Mouse (Mus musculus) forebrain, embryonic 16.5 days (tissue): ENCODE measurements at regions not wholly inside any gene's neighbourhood (a gene's known extent, or its start where the extent isn't known, plus 50 kb on each side); places are given as distances from the start of the nearest gene placed in this dataset.
A peak's percentile ranks its signal among the peaks of the same experiment; 100 is the strongest.

Experiments
- ATAC-seq: fragments of 200-750 bp; cut with Nextera tagmentation; 2 replicates; pipeline ENCODE4 v1.8.0; 2017; ENCODE audit warnings: mild to moderate bottlenecking, moderate library complexity
- H3K27ac ChIP-seq: fragments of 300-500 bp; sonication (generic); 2 replicates; pipeline ENCODE4 v1.5.1; 2014; ENCODE audit warnings: low read length, control low read depth
- H3K27me3 ChIP-seq: fragments of 300-500 bp; sonication (generic); replicated peaks from 2 replicates; pipeline ENCODE4 v1.6.1; 2014; ENCODE audit warnings: low read length; ENCODE audit not compliant: control insufficient read depth, insufficient read depth
- H3K36me3 ChIP-seq: fragments of 300-500 bp; sonication (generic); 2 replicates; pipeline ENCODE4 v1.6.1; 2014; ENCODE audit not compliant: control insufficient read depth, insufficient read depth
- H3K4me1 ChIP-seq: fragments of 300-500 bp; sonication (generic); replicated peaks from 2 replicates; pipeline ENCODE4 v1.6.1; 2014; ENCODE audit warnings: low read length; ENCODE audit not compliant: control insufficient read depth, insufficient read depth
- H3K4me2 ChIP-seq: fragments of 300-500 bp; sonication (generic); 2 replicates; pipeline ENCODE4 v1.6.1; 2014; ENCODE audit warnings: mild to moderate bottlenecking, low read length, control low read depth
- H3K4me3 ChIP-seq: fragments of 300-500 bp; sonication (generic); replicated peaks from 2 replicates; pipeline ENCODE4 v1.5.1; 2014; ENCODE audit warnings: mild to moderate bottlenecking, low read length, control low read depth
- H3K9ac ChIP-seq: fragments of 300-500 bp; sonication (generic); replicated peaks from 2 replicates; pipeline ENCODE4 v1.6.1; 2014; ENCODE audit warnings: low read depth, low read length, control low read depth
- H3K9me3 ChIP-seq: fragments of 300-500 bp; sonication (generic); 2 replicates; pipeline ENCODE4 v1.6.1; 2016; ENCODE audit warnings: low read length; ENCODE audit not compliant: control insufficient read depth
- WGBS: fragments of 180-500 bp; shearing (Covaris S2); extraction: QIAGEN DNeasy Blood & Tissue Kit; methylation state at CpG from one replicate; pipeline ENCODE4 v1.1.7; 2014; 5-methylcytosine and 5-hydroxymethylcytosine counted together

DNA sequence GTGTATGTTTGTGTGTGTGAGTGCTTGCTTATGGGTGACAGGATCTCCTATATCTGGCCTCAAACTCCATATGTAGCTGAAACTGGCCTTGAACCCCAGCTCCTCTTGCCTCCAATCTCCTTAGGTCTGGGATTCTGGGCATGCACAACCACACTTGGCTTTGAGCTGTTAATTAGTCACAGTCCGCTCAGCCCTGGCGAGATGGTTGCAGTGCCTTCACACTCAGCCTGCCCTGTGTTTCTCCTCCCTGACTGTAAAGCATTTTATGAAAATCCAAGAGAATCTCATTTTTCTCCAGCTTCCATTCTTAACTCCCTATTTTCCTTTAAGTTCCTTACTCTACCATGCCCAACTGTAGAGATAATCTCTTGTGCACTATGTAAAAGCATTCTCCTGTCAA is 80.1 kb downstream of the Fam110c start:
- H3K4me3 ChIP-seq, result no peak overlapping the region
- H3K27ac ChIP-seq, result no peak overlapping the region
- no peak overlapping the region for H3K9ac ChIP-seq
- no peaks in the 10 kb centered on the region for H3K36me3 ChIP-seq
- no peak for ATAC-seq
- no peaks in the 10 kb centered on the region for H3K27me3 ChIP-seq
- no peaks in the 10 kb centered on the region for H3K4me1 ChIP-seq
- 79% methylated on average over 2 of the region's 2 CpGs for WGBS
- H3K9me3 ChIP-seq, result no peaks in the 10 kb centered on the region
- H3K4me2 ChIP-seq, result no peak overlapping the region

DNA sequence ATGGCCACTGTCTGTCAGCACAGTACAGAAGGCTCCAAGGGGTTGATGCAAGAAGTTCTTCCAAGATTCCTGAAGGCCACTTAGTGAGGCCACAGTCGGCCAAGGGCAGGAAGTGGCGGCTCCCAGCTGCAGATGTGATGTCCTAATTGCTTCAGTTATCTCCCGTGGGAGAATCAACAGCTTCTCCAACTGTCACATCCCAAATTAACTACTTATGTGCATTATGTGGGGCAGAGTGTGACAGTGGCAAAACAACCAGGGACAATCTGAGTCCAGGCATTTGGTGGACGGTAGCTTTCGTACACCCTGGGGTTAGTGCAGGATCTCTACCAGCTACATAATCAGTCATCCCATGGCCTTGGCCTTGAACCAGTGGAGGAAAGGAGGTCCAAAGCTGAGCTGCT is 80.9 kb downstream of the Fam110c start:
- no peak overlapping the region for H3K27ac ChIP-seq
- no peaks in the 10 kb centered on the region for H3K9me3 ChIP-seq
- 88% methylated on average over 5 of the region's 5 CpGs for WGBS
- no peak overlapping the region for H3K4me3 ChIP-seq
- no peaks in the 10 kb centered on the region for H3K4me1 ChIP-seq
- no peaks in the 10 kb centered on the region for H3K27me3 ChIP-seq
- ATAC-seq, result no peak
- no peak overlapping the region for H3K9ac ChIP-seq
- H3K4me2 ChIP-seq, result no peak overlapping the region
- no peaks in the 10 kb centered on the region for H3K36me3 ChIP-seq

DNA sequence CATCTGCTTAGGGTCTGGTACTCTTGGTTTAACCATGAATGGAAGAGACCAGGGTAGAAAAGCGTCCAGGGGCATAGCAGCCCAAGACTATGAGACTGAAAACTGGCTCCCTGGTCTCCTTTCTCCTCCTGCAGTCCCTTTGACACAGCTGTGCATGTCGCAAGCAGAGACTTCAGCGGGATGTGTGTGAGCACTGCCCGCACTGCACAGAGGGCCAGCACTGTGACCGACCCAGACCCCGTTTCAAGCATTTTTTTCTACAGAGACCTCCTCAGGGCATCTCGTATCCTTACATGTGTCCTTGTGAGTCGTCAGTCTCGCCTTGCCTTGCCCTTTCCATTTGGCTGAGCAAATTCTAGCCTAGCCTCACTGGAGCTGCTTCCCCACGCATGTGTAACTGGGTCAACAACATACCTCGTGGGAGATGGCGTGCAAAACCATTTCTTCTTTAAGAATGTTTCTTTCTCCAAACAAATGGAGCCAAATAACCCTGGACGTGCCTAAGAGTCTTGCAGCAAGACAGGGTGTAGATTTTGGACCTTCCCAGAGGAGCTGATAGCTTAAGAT is 82.6 kb downstream of the Fam110c start:
- H3K9me3 ChIP-seq, result no peaks in the 10 kb centered on the region
- no peak overlapping the region for H3K9ac ChIP-seq
- H3K4me1 ChIP-seq, result no peaks in the 10 kb centered on the region
- no peak for ATAC-seq
- H3K4me3 ChIP-seq, result no peak overlapping the region
- no peaks in the 10 kb centered on the region for H3K27me3 ChIP-seq
- 82% methylated on average over 13 of the region's 13 CpGs for WGBS
- H3K4me2 ChIP-seq, result no peak overlapping the region
- no peak overlapping the region for H3K27ac ChIP-seq
- H3K36me3 ChIP-seq, result no peaks in the 10 kb centered on the region

DNA sequence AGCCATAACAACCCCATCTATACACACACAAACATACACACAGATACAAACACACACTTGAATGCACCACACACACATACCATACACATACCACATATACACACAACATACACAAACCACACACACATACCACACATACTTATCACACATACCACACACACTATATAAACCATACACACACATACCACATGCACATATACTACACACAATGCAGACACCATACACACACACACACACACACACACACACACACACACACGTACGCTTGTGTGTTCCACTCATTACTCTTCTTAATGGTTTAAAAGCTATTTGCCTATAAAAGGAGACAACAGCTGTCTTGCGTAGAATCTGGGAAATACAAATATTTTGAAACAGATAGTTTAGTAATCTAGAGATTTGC is 83.1 kb upstream of the Gm6993 start:
- H3K9ac ChIP-seq, result no peak overlapping the region
- no peaks in the 10 kb centered on the region for H3K9me3 ChIP-seq
- no peak overlapping the region for H3K4me3 ChIP-seq
- no peaks in the 10 kb centered on the region for H3K27me3 ChIP-seq
- no peak overlapping the region for H3K27ac ChIP-seq
- ATAC-seq, result no peak
- H3K4me2 ChIP-seq, result no peak overlapping the region
- no peaks in the 10 kb centered on the region for H3K4me1 ChIP-seq
- WGBS, result 94% methylated on average over 3 of the region's 3 CpGs
- no peaks in the 10 kb centered on the region for H3K36me3 ChIP-seq

DNA sequence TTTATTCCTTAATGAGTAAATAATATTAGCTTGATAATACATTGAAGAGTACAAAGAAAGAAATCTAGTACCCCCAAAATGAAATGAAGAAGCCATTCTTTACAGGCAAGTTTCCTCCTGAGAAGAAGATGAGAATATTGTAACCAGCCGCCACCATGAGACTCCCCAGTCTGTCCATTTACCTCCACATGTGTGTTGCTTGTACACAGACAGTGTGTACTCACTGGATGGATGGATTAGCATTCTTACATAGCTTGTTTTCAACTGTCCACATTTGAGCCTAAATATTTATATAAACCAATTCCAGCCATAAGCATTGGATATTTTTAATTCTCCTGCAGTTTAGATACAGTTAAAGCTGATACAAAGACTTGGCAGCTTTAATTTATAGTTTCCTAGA is 82.7 kb upstream of the Gm6993 start:
- H3K4me2 ChIP-seq, result no peak overlapping the region
- no peaks in the 10 kb centered on the region for H3K27me3 ChIP-seq
- H3K27ac ChIP-seq, result no peak overlapping the region
- WGBS, result 97% methylated on average over 1 of the region's 1 CpGs
- ATAC-seq, result no peak
- H3K4me3 ChIP-seq, result no peak overlapping the region
- no peaks in the 10 kb centered on the region for H3K9me3 ChIP-seq
- no peaks in the 10 kb centered on the region for H3K4me1 ChIP-seq
- no peaks in the 10 kb centered on the region for H3K36me3 ChIP-seq
- H3K9ac ChIP-seq, result no peak overlapping the region

DNA sequence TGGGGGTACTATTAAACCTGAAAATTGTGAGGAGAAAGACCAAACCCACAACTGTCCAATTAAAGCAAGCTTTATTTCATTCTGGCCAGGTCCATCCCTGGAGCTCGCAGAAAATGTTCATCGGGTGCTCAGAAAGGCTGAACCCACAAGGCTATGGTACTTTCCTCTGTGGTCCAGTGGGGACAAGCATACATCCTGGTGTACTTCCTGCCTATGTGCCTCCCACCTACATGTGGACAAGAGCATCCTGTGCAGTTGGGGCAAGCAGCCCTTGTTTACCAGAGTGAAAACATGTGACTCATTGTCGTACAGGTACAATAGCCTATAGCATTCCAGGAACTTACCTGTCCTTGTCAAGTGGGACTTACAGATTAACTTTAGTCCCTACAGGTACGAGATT is 81.7 kb upstream of the Gm6993 start:
- ATAC-seq, result no peak
- no peak overlapping the region for H3K27ac ChIP-seq
- WGBS, result 84% methylated on average over 4 of the region's 4 CpGs

DNA sequence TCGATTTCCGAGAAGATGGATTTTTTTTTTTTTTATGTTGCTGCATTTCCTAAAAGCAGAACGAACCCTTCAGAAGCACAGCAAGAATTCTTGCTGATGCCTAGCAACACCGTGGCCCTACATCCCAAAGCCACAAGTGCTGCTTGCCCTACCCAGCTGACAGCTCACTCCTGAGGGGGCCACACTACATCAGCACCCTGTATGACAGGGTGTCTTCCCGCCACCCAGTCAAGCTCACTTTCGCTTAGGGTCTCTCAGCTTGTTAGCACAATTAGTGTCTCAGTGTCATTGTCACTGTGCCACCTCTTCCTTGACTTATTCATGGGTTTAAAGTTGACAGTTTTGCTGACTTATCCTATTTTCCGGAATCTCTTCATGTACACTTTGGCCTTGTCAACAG is 81.2 kb upstream of the Gm6993 start:
- Histone ChIP-seq H3K36me3 (no peaks in the 10 kb centered on the region), H3K27ac (no peak overlapping the region), H3K27me3 (no peaks in the 10 kb centered on the region), H3K4me3 (no peak overlapping the region), H3K9ac (no peak overlapping the region), H3K9me3 (no peaks in the 10 kb centered on the region), H3K4me1 (no peaks in the 10 kb centered on the region), H3K4me2 (no peak overlapping the region)
- ATAC-seq, result no peak
- WGBS, result 84% methylated on average over 7 of the region's 7 CpGs

More for the DNA sequence above, 81.7 kb upstream of the Gm6993 start:
- Histone ChIP-seq H3K9ac (no peak overlapping the region), H3K27me3 (no peaks in the 10 kb centered on the region), H3K4me3 (no peak overlapping the region), H3K4me2 (no peak overlapping the region), H3K36me3 (no peaks in the 10 kb centered on the region), H3K9me3 (no peaks in the 10 kb centered on the region), H3K4me1 (no peaks in the 10 kb centered on the region)

DNA sequence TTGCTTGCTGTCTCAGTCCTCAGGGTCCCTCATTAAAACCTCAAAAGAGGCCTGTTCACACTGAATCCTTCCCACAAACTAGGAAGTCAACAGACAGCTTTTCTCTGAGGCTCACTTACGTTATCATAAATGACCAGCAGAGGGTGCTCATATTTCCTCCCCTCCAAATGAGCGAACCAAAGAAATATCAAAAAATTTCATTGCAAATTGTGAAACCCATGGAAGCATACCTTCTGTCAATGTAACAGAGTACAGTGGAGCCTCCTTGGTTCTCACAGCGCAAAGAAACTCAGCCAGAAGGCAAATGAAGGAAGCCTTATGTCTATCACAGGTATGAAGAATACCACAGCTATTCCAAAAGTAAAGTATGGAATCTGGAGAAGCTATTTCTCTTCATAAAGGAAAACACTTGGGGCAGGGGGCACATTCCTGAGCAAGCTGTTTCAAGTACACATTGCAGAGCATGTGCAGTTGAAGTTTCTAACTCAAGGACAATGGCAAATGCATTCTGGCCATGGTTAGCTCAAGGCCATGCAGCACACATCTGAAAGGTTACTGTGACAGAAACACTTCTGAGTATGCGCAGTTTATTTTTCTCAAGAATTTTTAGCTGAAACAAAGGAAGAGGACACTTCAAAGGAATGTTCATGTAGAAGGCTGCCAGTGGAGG is 72.2 kb upstream of the Gm6993 start:
- Histone ChIP-seq H3K27ac (no peak overlapping the region), H3K4me3 (no peak overlapping the region), H3K9ac (no peak overlapping the region), H3K4me2 (no peak overlapping the region), H3K27me3 (no peaks in the 10 kb centered on the region), H3K4me1 (no peaks in the 10 kb centered on the region), H3K9me3 (no peaks in the 10 kb centered on the region), H3K36me3 (no peaks in the 10 kb centered on the region)
- 66% methylated on average over 4 of the region's 4 CpGs for WGBS
- peak; percentile 33; the same call in 1 of the 2 replicates for ATAC-seq

DNA sequence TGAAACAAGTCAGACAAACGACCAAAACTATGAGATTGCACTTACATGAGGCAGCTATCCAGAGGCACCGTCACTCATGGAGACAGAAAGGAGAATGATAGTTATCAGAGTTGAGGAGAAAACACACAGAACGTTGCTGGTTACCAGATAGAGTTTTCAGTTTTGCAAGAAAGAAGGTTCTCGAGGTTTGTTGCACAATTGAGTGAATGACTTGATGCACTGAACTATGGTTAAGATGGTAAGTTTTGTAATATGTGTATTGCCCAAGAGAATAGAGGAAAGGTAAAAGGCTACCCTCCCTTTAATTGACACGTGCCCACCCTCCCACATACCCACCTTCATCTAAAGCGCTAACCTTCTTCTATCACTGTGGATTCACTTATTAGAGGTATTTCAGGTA is 70.5 kb upstream of the Gm6993 start:
- no peaks in the 10 kb centered on the region for H3K4me1 ChIP-seq
- ATAC-seq, result no peak
- H3K9ac ChIP-seq, result no peak overlapping the region
- H3K27me3 ChIP-seq, result no peaks in the 10 kb centered on the region
- H3K4me2 ChIP-seq, result no peak overlapping the region
- no peaks in the 10 kb centered on the region for H3K9me3 ChIP-seq
- H3K27ac ChIP-seq, result no peak overlapping the region
- H3K36me3 ChIP-seq, result no peaks in the 10 kb centered on the region
- no peak overlapping the region for H3K4me3 ChIP-seq
- 86% methylated on average over 6 of the region's 6 CpGs for WGBS
